Mouse (Mus musculus) retina, postnatal 7 days (tissue): ENCODE data around the gene Ccdc116.

ENCODE experiments used
- DNase-seq: peaks from one replicate; pipeline ENCODE4 v3.0.0-alpha.2; 2012; ENCODE audit warnings: low read depth, low spot score

Ccdc116 gene

DNA sequence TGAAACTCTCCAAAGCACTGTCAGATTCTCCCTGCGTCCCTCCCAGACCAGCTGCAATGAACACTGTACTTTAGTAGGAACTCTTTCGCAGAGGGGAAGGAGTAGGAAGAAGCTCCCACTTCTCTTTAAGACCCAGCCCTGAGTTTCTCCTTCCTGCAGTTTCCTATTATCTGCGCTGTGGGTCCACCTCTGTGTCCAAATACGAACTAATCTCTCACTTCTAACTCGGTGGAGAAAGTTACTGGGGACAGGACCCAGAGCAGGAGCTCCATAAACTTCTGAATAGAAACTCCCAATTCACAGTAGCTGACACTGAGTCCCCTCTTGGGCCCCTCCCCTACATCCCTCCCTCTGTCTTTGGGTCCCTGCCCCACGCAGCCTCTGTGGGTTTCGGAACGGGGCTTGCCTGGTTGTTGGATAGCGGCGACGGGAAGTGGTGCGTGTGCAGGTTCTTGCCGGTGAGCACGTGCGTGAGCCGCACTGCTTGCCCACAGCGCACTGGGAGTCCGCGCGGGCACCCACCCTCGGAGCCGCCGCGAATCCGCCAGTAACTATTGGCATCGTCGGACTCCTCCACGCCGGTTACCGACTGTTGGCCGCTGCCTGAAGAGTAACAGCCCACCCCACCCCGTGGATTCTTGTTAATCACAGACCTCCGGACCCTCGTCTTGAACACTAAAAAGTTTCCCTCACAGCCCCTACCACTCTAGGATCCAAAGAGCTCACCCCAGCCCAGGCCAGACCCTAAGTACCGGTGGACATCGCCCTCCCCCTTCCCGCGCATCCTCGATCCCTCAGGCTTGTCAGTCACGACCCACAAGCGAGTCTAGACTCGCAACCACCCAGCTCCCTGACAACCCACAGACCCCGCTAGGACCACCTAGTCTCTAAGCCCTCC lies 15.6 kb downstream of the Ccdc116 start:
- no peak for DNase-seq

DNA sequence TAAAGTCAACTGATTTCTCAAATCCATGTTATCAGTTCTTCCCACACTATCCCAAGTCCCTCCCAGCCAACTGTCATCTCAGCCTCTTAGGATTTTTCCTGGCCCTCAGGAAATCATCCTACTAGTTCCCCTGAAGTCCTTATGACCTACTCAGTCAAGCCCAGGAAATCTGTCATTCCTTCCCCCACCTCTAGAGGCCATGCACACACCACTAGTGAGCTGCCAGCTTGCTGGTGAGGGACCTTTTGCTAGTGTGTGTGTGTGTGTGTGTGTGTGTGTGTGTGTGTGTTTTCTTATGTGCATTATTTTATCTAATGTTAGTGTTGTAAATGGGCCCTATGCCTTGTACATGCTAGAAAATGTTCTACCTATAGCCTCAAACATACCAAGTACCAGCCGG lies 19.7 kb downstream of the Ccdc116 start:
- DNase-seq, result no peak

DNA sequence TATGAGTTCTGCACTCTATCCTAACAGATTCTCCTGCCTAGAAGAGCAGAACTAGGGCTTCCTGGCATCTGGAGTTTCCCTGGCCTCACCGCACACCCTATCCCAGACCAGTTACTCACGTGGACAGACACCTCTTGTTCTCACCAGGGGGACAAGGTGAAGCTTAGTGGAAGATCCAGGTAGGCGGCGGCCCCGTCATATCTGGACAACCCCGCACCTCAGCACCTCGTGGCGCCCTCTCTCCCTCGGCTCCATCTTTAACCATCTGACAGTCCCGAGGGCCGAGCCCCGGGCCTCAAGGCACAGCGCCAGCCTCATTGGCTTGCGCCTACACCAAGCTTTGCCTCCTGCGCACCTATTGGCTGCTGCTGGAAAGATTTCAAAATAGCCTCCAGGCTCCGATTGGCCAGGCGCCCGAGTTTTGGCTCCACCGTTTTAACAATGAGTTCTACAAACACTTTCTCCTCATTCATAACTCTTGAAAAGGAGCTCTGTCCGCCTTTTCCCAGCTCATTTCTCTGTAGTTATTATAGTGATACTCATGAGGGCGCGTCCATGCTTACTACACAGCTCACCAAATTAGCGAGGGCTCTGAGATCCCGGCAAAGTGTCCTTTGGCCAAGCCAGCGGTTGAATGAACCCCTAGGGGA lies 22.0 kb downstream of the Ccdc116 start, which contains the start of gene 2610318N02Rik:
Gene 2610318N02Rik (minus strand): TSS at position 297 of the 650 bp plus-strand sequence.
- DNase-seq, result peak; percentile 52

DNA sequence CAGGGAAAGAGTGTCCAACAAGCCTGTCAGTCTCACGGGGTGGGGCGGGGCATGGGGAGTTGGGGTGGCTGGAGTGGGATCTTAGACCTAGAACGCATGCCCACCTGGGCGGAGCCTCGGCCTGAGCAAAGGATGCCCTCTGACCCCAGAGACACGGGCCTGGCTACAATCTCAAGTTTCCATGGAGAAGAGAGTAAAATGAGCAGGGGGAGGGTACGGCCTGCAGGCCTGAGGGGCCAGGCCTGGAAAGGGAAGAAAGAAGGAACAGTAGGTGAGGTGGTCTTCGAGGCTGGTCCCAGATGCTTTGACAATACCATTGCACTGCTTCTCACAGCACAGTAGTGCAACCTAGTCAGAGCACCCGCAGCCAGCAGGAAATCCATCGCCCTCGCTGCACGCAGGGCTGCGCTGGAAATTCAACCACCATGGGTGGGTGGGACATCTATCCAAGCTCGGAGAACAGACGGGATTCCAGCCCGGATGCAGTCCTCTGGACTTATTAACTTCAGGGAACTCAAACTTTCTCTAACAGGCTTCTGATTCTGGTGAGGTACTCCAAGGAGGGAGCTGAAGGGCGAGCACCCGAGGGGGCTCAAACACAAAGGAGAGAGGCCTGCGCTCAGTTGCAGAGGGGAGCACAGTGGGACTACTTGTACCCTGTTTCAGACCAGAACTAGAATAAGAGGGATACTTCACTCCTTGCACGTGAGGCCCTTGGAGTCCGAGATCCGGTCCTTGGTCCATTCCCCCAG lies 22.7 kb downstream of the Ccdc116 start:
- no peak for DNase-seq

DNA sequence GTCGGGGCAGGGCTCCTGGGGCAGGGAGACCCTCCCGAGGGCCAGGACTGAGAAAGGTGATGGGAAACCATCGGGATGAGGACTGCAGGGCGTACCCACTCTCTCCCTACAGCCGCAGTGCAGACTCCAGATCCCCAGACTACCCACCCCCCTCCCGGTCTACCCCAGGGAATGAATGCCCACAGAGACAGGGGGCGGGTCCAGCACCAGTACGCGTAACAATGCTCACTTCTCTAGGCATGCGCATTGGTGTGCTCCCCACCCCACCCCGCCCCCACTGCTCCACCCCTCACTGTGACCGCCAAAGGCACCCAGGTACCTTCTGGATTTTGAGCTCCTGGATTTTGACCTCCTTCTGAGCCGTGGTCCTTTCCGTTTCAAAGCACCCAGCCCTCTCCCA lies 25.5 kb downstream of the Ccdc116 start:
- DNase-seq, result no peak

DNA sequence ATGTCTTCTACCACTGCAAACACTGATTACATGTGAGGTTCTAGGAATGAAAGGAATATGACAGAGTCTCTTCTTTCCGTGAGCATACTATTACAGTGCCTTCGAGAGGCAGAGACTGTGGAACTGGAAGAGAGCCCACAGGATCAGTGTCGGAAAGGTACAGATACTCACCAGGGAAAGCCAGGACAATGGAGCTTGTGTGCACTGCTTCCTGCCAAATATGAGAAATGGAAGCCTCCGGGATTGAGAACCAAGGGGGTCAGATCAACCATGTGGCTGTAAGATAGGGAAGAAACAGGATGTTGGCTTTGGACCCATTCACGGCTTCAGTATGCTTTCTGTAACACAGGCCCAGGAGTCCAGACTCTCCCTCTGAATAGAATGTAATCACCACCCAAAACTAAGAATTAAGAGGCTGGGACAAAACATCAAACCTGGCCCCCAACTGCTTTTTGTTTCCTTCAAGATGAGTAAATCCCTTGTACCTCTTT lies 29.7 kb downstream of the Ccdc116 start:
- no peak for DNase-seq

DNA sequence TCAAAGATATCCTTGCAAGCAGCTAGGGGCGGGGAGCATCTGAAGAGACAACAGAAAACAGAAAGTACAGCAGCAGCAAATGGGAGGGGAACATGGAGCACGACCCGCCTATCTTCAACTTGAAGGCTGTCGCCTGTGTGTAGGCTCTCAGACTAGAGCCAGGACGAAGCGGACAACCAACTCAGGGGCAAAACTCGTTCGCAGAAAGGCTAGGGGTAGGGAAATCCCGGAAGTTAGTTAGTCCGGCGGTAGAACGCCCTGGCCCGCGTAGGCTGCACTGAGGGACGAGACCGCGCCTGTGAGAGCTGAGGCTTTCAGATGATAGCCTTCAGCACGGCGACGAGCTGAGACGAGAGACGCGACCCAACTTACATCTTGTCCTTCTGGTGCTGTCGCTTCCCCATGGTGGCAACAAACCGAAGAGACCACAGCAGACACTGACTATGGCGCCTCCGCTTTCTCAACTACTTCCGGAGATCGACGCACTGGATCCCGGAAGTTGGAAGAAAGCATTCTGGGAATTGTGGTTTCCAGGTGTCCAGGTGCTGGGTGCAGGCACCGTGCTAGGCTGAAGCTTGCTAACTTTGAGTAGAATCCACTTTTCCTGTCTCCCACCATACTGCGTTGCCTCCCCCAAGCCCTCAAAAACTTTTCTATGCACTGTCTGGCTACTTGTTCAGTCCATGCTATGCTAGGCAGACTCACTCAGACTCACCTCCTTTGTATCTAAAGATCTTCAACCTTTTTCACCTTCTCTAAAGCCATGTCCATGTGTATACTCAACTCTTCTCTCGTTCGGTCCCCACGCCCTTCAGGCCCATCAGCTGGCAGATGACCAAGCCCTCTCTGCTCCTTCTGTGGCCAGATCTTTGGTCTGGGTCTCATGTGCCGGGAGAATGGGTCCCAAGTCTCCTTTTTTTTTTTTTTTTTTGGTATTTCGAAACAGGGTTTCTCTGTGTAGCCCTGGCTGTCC lies 36.0 kb downstream of the Ccdc116 start, which contains the start of gene Ppil2:
Gene Ppil2 (minus strand): TSS at position 487 of the 973 bp plus-strand sequence.
- DNase-seq, result peak; percentile 72

DNA sequence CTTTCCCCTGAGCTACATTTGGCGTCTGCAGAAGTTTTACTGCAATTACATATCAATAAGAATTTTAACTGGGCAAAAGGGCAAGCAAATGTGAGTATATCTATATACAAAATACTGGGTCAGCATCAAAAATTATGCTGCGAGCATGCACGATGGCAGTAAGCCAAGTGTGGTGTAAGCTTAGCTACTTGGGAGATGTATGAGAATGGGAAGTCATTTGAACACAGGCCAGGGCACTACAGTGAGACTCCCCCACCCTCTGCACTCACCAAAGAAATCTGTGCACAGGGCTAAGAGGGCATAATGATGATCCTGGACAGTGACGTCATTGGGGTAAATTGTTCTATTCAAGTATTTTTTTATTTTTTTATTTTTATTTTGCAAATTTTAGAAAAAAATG lies 42.4 kb downstream of the Ccdc116 start:
- no peak for DNase-seq

DNA sequence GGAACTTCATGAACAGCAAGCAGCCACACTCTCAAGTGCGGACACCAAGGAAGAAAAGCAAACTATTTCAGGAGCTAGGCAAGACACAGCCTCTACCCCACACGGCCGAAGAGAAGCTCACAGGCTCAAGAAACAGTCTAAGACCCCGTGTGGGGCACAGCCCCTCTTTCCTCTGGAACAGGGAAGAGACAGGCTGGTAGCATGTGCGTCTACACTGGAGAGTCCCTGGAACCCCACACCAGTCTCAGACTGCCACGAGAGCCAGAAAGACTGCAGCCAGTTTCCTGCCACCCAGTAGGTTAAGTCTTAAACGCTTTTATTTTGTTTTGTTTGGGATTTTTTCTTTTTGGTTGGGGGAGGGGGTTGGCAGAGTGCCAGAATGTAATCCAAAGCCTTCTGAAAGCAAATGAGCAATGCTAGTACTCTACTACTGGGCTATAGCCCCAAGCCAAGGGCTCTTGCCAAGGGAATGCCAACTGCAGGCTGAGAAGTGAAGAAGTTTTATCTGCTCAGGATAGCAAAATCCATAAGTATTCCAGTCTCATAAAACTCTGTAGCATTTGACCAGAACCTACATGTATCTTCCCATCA lies 44.3 kb downstream of the Ccdc116 start:
- no peak for DNase-seq

DNA sequence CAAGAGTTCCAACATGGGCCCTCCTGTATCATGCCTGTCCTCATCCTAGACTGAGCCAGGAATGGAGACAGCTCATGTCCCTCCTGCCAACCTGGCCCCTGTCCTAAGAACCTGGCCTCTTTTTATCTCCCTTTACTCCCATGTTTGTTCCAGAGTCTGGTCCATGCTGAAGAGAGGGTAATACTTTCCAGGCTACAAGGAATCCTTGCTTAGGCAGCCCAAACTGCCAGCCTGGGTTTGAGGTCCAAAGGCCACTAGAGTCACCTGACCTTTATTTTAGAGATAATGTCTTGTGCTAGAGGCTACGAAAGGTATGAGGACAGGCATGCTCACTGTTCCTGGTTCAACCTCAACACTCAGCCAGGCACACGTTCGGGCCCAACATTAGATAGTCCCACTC lies 50.1 kb downstream of the Ccdc116 start:
- DNase-seq, result no peak
